Mouse (Mus musculus): ENCODE measurements at regions not wholly inside any gene's neighbourhood (a gene's known extent, or its start where the extent isn't known, plus 50 kb on each side); places are given as distances from the start of the nearest gene placed in this dataset.

GRCm38 (mm10) chr7:73032316-73032980 lies 342.9 kb upstream of the Rgma start:
- Histone ChIP-seq H3K27me3 (ENCODE audit: control insufficient read depth, insufficient read depth, low read length, poor library complexity, severe bottlenecking) (no peaks in the 10 kb centered on the region), H3K27ac (ENCODE audit: insufficient read depth, low read length) (no peak overlapping the region), H3K9ac (ENCODE audit: low read depth, poor library complexity, severe bottlenecking) (no peak overlapping the region), H3K36me3 (ENCODE audit: control insufficient read depth, insufficient read depth, low read length, poor library complexity, severe bottlenecking) (no peaks in the 10 kb centered on the region), H3K4me3 (ENCODE audit: low read depth, low read length) (no peak overlapping the region), H3K9me3 (replicated peaks; ENCODE audit: control insufficient read depth, insufficient read depth, low read length, poor library complexity, severe bottlenecking) (no peaks in the 10 kb centered on the region), H3K4me1 (ENCODE audit: control insufficient read depth, insufficient read depth, low read length) (no peaks in the 10 kb centered on the region)
- no peak for TF ChIP-seq CTCF (IDR thresholded peaks at IDR 0.05; ENCODE audit: low read depth, low read length)
- TF ChIP-seq EP300 (IDR thresholded peaks at IDR 0.05; ENCODE audit: insufficient read depth, low read depth, low read length): no peak
- TF ChIP-seq POLR2A (IDR thresholded peaks at IDR 0.05; ENCODE audit: insufficient read depth, low read length): no peak

GRCm38 (mm10) chr7:73036801-73037555 lies 338.3 kb upstream of the Rgma start:
- TF ChIP-seq EP300 (IDR thresholded peaks at IDR 0.05; ENCODE audit: insufficient read depth, low read depth, low read length): no peak
- TF ChIP-seq POLR2A (IDR thresholded peaks at IDR 0.05; ENCODE audit: insufficient read depth, low read length): no peak
- no peak for TF ChIP-seq CTCF (IDR thresholded peaks at IDR 0.05; ENCODE audit: low read depth, low read length)
- Histone ChIP-seq H3K4me1 (ENCODE audit: control insufficient read depth, insufficient read depth, low read length) (no peaks in the 10 kb centered on the region), H3K4me3 (ENCODE audit: low read depth, low read length) (no peak overlapping the region), H3K36me3 (ENCODE audit: control insufficient read depth, insufficient read depth, low read length, poor library complexity, severe bottlenecking) (no peaks in the 10 kb centered on the region), H3K9me3 (replicated peaks; ENCODE audit: control insufficient read depth, insufficient read depth, low read length, poor library complexity, severe bottlenecking) (no peaks in the 10 kb centered on the region), H3K9ac (ENCODE audit: low read depth, poor library complexity, severe bottlenecking) (no peak overlapping the region), H3K27ac (ENCODE audit: insufficient read depth, low read length) (no peak overlapping the region), H3K27me3 (ENCODE audit: control insufficient read depth, insufficient read depth, low read length, poor library complexity, severe bottlenecking) (no peaks in the 10 kb centered on the region)

- no peak overlapping the region for H3K27ac ChIP-seq (ENCODE audit: insufficient read depth, low read length)
- H3K9me3 ChIP-seq (replicated peaks; ENCODE audit: control insufficient read depth, insufficient read depth, low read length, poor library complexity, severe bottlenecking): no peaks in the 10 kb centered on the region
- H3K27me3 ChIP-seq (ENCODE audit: control insufficient read depth, insufficient read depth, low read length, poor library complexity, severe bottlenecking): no peaks in the 10 kb centered on the region
- TF ChIP-seq CTCF (IDR thresholded peaks at IDR 0.05; ENCODE audit: low read depth, low read length) (no peak), EP300 (IDR thresholded peaks at IDR 0.05; ENCODE audit: insufficient read depth, low read depth, low read length) (no peak), POLR2A (IDR thresholded peaks at IDR 0.05; ENCODE audit: insufficient read depth, low read length) (no peak)
- H3K4me3 ChIP-seq (ENCODE audit: low read depth, low read length): no peak overlapping the region
- H3K9ac ChIP-seq (ENCODE audit: low read depth, poor library complexity, severe bottlenecking): no peak overlapping the region
- no peaks in the 10 kb centered on the region for H3K4me1 ChIP-seq (ENCODE audit: control insufficient read depth, insufficient read depth, low read length)
- no peaks in the 10 kb centered on the region for H3K36me3 ChIP-seq (ENCODE audit: control insufficient read depth, insufficient read depth, low read length, poor library complexity, severe bottlenecking)
Observed at GRCm38 (mm10) chr7:73037638-73038037, 337.7 kb upstream of the Rgma start.

DNA sequence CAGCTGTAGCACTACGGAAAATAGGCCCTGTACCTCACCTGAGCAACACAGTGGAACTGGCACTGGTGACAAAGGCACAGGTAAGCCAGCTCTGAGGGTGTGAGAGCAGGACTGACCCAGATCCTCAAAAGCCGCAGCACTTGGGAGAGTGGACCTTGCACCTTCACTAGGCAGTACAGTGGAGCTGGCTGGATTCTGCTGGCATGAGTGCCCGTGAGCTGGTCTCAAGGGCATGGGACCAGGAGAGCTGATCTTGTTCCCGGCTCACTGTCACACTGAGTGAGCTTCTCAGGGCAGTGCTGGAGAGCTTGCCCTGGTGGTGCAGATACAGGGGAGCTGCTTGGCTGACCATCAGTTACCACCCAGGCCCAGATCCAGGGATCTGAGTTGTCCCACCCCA lies 335.4 kb upstream of the Rgma start:
- H3K27me3 ChIP-seq (ENCODE audit: control insufficient read depth, insufficient read depth, low read length, poor library complexity, severe bottlenecking): no peaks in the 10 kb centered on the region
- H3K36me3 ChIP-seq (ENCODE audit: control insufficient read depth, insufficient read depth, low read length, poor library complexity, severe bottlenecking): no peaks in the 10 kb centered on the region
- no peak overlapping the region for H3K27ac ChIP-seq (ENCODE audit: insufficient read depth, low read length)
- no peak overlapping the region for H3K4me3 ChIP-seq (ENCODE audit: low read depth, low read length)
- H3K9ac ChIP-seq (ENCODE audit: low read depth, poor library complexity, severe bottlenecking): no peak overlapping the region
- no peaks in the 10 kb centered on the region for H3K9me3 ChIP-seq (replicated peaks; ENCODE audit: control insufficient read depth, insufficient read depth, low read length, poor library complexity, severe bottlenecking)
- no peaks in the 10 kb centered on the region for H3K4me1 ChIP-seq (ENCODE audit: control insufficient read depth, insufficient read depth, low read length)
- TF ChIP-seq EP300 (IDR thresholded peaks at IDR 0.05; ENCODE audit: insufficient read depth, low read depth, low read length): no peak
- TF ChIP-seq POLR2A (IDR thresholded peaks at IDR 0.05; ENCODE audit: insufficient read depth, low read length): no peak
- no peak for TF ChIP-seq CTCF (IDR thresholded peaks at IDR 0.05; ENCODE audit: low read depth, low read length)

- H3K27me3 ChIP-seq (ENCODE audit: control insufficient read depth, insufficient read depth, low read length, poor library complexity, severe bottlenecking): no peaks in the 10 kb centered on the region
- TF ChIP-seq POLR2A (IDR thresholded peaks at IDR 0.05; ENCODE audit: insufficient read depth, low read length) (no peak), EP300 (IDR thresholded peaks at IDR 0.05; ENCODE audit: insufficient read depth, low read depth, low read length) (no peak), CTCF (IDR thresholded peaks at IDR 0.05; ENCODE audit: low read depth, low read length) (no peak)
- no peaks in the 10 kb centered on the region for H3K36me3 ChIP-seq (ENCODE audit: control insufficient read depth, insufficient read depth, low read length, poor library complexity, severe bottlenecking)
- no peaks in the 10 kb centered on the region for H3K4me1 ChIP-seq (ENCODE audit: control insufficient read depth, insufficient read depth, low read length)
- H3K4me3 ChIP-seq (ENCODE audit: low read depth, low read length): no peak overlapping the region
- H3K27ac ChIP-seq (ENCODE audit: insufficient read depth, low read length): no peak overlapping the region
- H3K9ac ChIP-seq (ENCODE audit: low read depth, poor library complexity, severe bottlenecking): no peak overlapping the region
- peaks cover 3% of the 10 kb centered on the region for H3K9me3 ChIP-seq (replicated peaks; ENCODE audit: control insufficient read depth, insufficient read depth, low read length, poor library complexity, severe bottlenecking)
Observed at GRCm38 (mm10) chr7:73044316-73044715, 331.0 kb upstream of the Rgma start.

- TF ChIP-seq POLR2A (IDR thresholded peaks at IDR 0.05; ENCODE audit: insufficient read depth, low read length) (no peak), CTCF (IDR thresholded peaks at IDR 0.05; ENCODE audit: low read depth, low read length) (no peak), EP300 (IDR thresholded peaks at IDR 0.05; ENCODE audit: insufficient read depth, low read depth, low read length) (no peak)
- H3K9ac ChIP-seq (ENCODE audit: low read depth, poor library complexity, severe bottlenecking): no peak overlapping the region
- no peaks in the 10 kb centered on the region for H3K27me3 ChIP-seq (ENCODE audit: control insufficient read depth, insufficient read depth, low read length, poor library complexity, severe bottlenecking)
- H3K4me3 ChIP-seq (ENCODE audit: low read depth, low read length): no peak overlapping the region
- H3K27ac ChIP-seq (ENCODE audit: insufficient read depth, low read length): no peak overlapping the region
- H3K36me3 ChIP-seq (ENCODE audit: control insufficient read depth, insufficient read depth, low read length, poor library complexity, severe bottlenecking): no peaks in the 10 kb centered on the region
- H3K4me1 ChIP-seq (ENCODE audit: control insufficient read depth, insufficient read depth, low read length): no peaks in the 10 kb centered on the region
- no peaks in the 10 kb centered on the region for H3K9me3 ChIP-seq (replicated peaks; ENCODE audit: control insufficient read depth, insufficient read depth, low read length, poor library complexity, severe bottlenecking)
Observed at GRCm38 (mm10) chr7:73055891-73056290, 319.4 kb upstream of the Rgma start.
